Mouse (Mus musculus) heart, postnatal 36 days (tissue): ENCODE results near the gene Rhbdd1. TPM values are rescaled to one million over a fixed set of nuclear protein-coding genes. Genes with fewer than 3 reads are reported as not detected.

Experiments
- DNase-seq, 2 experiments: peaks; one replicate each; pipeline ENCODE4 v3.0.0; 2021 to 2022
- intact Hi-C: fragments of 180-260 bp; cut with DNase I; formaldehyde crosslinking; loops from one replicate; pipeline ENCODE4 v1.15.1; 2025
- total RNA-seq, 2 experiments: library from RNA; stranded (reverse); gene quantifications; 2 replicates each; pipeline ENCODE4 v1.2.3; 2021

Rhbdd1 gene
- total RNA-seq: 10 to 100 TPM in 1 of 2 experiments, 1 to 10 TPM in 1; 9.5 to 12.1 TPM

GRCm38 (mm10) chr1:82316111-82316745, at the start of gene Rhbdd1:
TSS of gene Rhbdd1 (plus strand) at chr1:82316452.
- intact Hi-C loops: loop anchor here (5.0 to 10.0 kb wide), 3 partner anchors 116 to 721 kb away; partner anchors contain the start of gene Mff
- DNase-seq: peak; percentile 96 to 98

GRCm38 (mm10) chr1:82267547-82267946, 48.7 kb upstream of the Rhbdd1 start:
- DNase-seq: no peak
- intact Hi-C loops: no loop called here

GRCm38 (mm10) chr1:82272231-82272630, 44.0 kb upstream of the Rhbdd1 start:
- no peak for DNase-seq
- intact Hi-C loops: no loop called here

- intact Hi-C loops: no loop called here
Measured at GRCm38 (mm10) chr1:82273529-82273928, 42.7 kb upstream of the Rhbdd1 start.

GRCm38 (mm10) chr1:82274361-82274760, 41.9 kb upstream of the Rhbdd1 start:
- intact Hi-C loops: no loop called here

More at GRCm38 (mm10) chr1:82273529-82273928, 42.7 kb upstream of the Rhbdd1 start:
- DNase-seq: no peak

GRCm38 (mm10) chr1:82279768-82280167, 36.5 kb upstream of the Rhbdd1 start:
- no peak for DNase-seq
- intact Hi-C loops: no loop called here

More at GRCm38 (mm10) chr1:82274361-82274760, 41.9 kb upstream of the Rhbdd1 start:
- DNase-seq: no peak

GRCm38 (mm10) chr1:82281823-82282222, 34.4 kb upstream of the Rhbdd1 start:
- intact Hi-C loops: no loop called here
- DNase-seq: no peak

- intact Hi-C loops: no loop called here
- peak; percentile 85 to 91 for DNase-seq
Measured at GRCm38 (mm10) chr1:82282992-82283611, 33.1 kb upstream of the Rhbdd1 start.

GRCm38 (mm10) chr1:82283901-82284301, 32.4 kb upstream of the Rhbdd1 start:
- intact Hi-C loops: loop anchor here (2.0 kb wide), 2 partner anchors 41 to 83 kb away; no protein-coding TSS in a partner anchor
- DNase-seq: peak; percentile 23 to 68

GRCm38 (mm10) chr1:82284403-82284802, 31.8 kb upstream of the Rhbdd1 start:
- intact Hi-C loops: loop anchor here (2.0 kb wide), 2 partner anchors 42 to 84 kb away; no protein-coding TSS in a partner anchor
- no peak for DNase-seq

GRCm38 (mm10) chr1:82285461-82286189, 30.6 kb upstream of the Rhbdd1 start:
- no peak for DNase-seq
- intact Hi-C loops: loop anchor here (2.0 to 5.0 kb wide), 3 partner anchors 43 to 528 kb away; no protein-coding TSS in a partner anchor

GRCm38 (mm10) chr1:82286190-82287051, 29.8 kb upstream of the Rhbdd1 start:
- intact Hi-C loops: loop anchor here (5.0 kb wide), 1 partner anchor 529 kb away; no protein-coding TSS in a partner anchor
- peak in 1 of 2 experiments; percentile 40 for DNase-seq

GRCm38 (mm10) chr1:82287052-82287775, 29.0 kb upstream of the Rhbdd1 start:
- peak; percentile 24 to 59 for DNase-seq
- intact Hi-C loops: loop anchor here (5.0 kb wide), 1 partner anchor 530 kb away; no protein-coding TSS in a partner anchor

- no peak for DNase-seq
- intact Hi-C loops: loop anchor here (5.0 kb wide), 1 partner anchor 531 kb away; no protein-coding TSS in a partner anchor
Measured at GRCm38 (mm10) chr1:82287776-82288325, 28.4 kb upstream of the Rhbdd1 start.

GRCm38 (mm10) chr1:82288421-82288990, 27.7 kb upstream of the Rhbdd1 start:
- intact Hi-C loops: loop anchor here (5.0 kb wide), 1 partner anchor 531 kb away; no protein-coding TSS in a partner anchor
- peak in 1 of 2 experiments; percentile 35 for DNase-seq

GRCm38 (mm10) chr1:82289116-82289989, 26.9 kb upstream of the Rhbdd1 start:
- peak in 1 of 2 experiments; percentile 23 for DNase-seq
- intact Hi-C loops: loop anchor here (5.0 kb wide), 1 partner anchor 532 kb away; no protein-coding TSS in a partner anchor

- intact Hi-C loops: loop anchor here (2.0 to 5.0 kb wide), 4 partner anchors 275 to 601 kb away; no protein-coding TSS in a partner anchor
- peak; percentile 47 to 68 for DNase-seq
Measured at GRCm38 (mm10) chr1:82289990-82290681, 26.1 kb upstream of the Rhbdd1 start.
